10 mouse cellular contexts compared by ENCODE assay signal in genomic region chr10:62883933-62884372, GRCm38 (mm10). TPM values are rescaled to one million over a fixed set of nuclear protein-coding genes. Genes with fewer than 3 reads are reported as not detected.
DNase-seq lines count a peak whose midpoint lies in the region; ATAC-seq and TF ChIP-seq lines count a peak whose summit lies in the region.
"Had no signal": no experiment of that assay in that cellular context is flagged by ENCODE, and none has a peak within 500 bp of the region (broad histone marks: within the 10 kb centered on the region; RNA-seq: fewer than 3 reads in every experiment).

No protein-coding gene starts in this region.

- H3K4me2 ChIP-seq in intestine, postnatal 0 days (replicated peaks; ENCODE audit: low read depth) = no peak overlapping the region
- H3K4me2 ChIP-seq in intestine, embryonic 15.5 days (replicated peaks) = no peak overlapping the region
- H3K4me2 ChIP-seq in hindbrain, embryonic 15.5 days = 0 out of 2 replicates have a peak overlapping the region, but pooled peaks have one; percentile 13

- WGBS in intestine, postnatal 0 days = 36% methylated on average over 9 of the region's 9 CpGs
- 30% methylated on average over 9 of the region's 9 CpGs for WGBS in intestine, embryonic 15.5 days
- 8% methylated on average over 9 of the region's 9 CpGs for WGBS in hindbrain, embryonic 15.5 days
- 41% methylated on average over 9 of the region's 9 CpGs for WGBS in cerebellum, adult 2 months

- no peak overlapping the region for H3K4me3 ChIP-seq in intestine, postnatal 0 days (ENCODE audit: low read depth, low read length)
- no peak overlapping the region for H3K4me3 ChIP-seq in intestine, embryonic 15.5 days (replicated peaks)
- H3K4me3 ChIP-seq in E14TG2a.4 (replicated peaks; ENCODE audit: low read length) = peak overlapping the region; percentile 95
- no peak overlapping the region for H3K4me3 ChIP-seq in hindbrain, embryonic 15.5 days
- H3K4me3 ChIP-seq in cerebellum, adult 2 months (replicated peaks; ENCODE audit: insufficient read depth, low read depth, low read length) = no peak overlapping the region

- intact Hi-C loops in left cerebral cortex, postnatal 36 days (cut with DNase I) = no loop called here

- H3K36me3 ChIP-seq in intestine, postnatal 0 days (ENCODE audit: control insufficient read depth, insufficient read depth) = no peaks in the 10 kb centered on the region
- 0 out of 2 replicates have a peak, but pooled peaks cover 6% of the 10 kb centered on the region for H3K36me3 ChIP-seq in intestine, embryonic 15.5 days
- peaks cover 91% of the 10 kb centered on the region for H3K36me3 ChIP-seq in E14TG2a.4 (ENCODE audit: insufficient read depth, low read length)
- no peaks in the 10 kb centered on the region for H3K36me3 ChIP-seq in hindbrain, embryonic 15.5 days

- peaks cover 7% of the 10 kb centered on the region; the same call in 1 of the 2 replicates for H3K27me3 ChIP-seq in intestine, postnatal 0 days (replicated peaks; ENCODE audit: control insufficient read depth, insufficient read depth, low read length)
- H3K27me3 ChIP-seq in intestine, embryonic 15.5 days (replicated peaks) = no peaks in the 10 kb centered on the region
- no peaks in the 10 kb centered on the region for H3K27me3 ChIP-seq in E14TG2a.4 (ENCODE audit: insufficient read depth, low read length)
- peaks cover 12% of the 10 kb centered on the region; the same call in 1 of the 2 replicates for H3K27me3 ChIP-seq in hindbrain, embryonic 15.5 days
- H3K27me3 ChIP-seq in cerebellum, adult 2 months (ENCODE audit: control insufficient read depth, insufficient read depth, low read length) = no peaks in the 10 kb centered on the region

- no peak for TF ChIP-seq POLR2A in cerebellum, adult 2 months (IDR thresholded peaks at IDR 0.05; ENCODE audit: borderline replicate concordance, insufficient read depth, low read length)

- no peaks in the 10 kb centered on the region for H3K9me3 ChIP-seq in intestine, postnatal 0 days (ENCODE audit: control insufficient read depth)
- H3K9me3 ChIP-seq in intestine, embryonic 15.5 days = no peaks in the 10 kb centered on the region
- H3K9me3 ChIP-seq in E14TG2a.4 (ENCODE audit: low read length) = no peaks in the 10 kb centered on the region
- no peaks in the 10 kb centered on the region for H3K9me3 ChIP-seq in hindbrain, embryonic 15.5 days

- H3K9ac ChIP-seq in intestine, postnatal 0 days (ENCODE audit: low read depth, low read length) = no peak overlapping the region
- no peak overlapping the region for H3K9ac ChIP-seq in intestine, embryonic 15.5 days
- H3K9ac ChIP-seq in hindbrain, embryonic 15.5 days = no peak overlapping the region

- H3K4me1 ChIP-seq in intestine, postnatal 0 days (replicated peaks; ENCODE audit: control insufficient read depth, insufficient read depth, low read length) = peaks cover 3% of the 10 kb centered on the region; the same call in 1 of the 2 replicates
- H3K4me1 ChIP-seq in intestine, embryonic 15.5 days (replicated peaks) = 0 out of 2 replicates have a peak, but pooled peaks cover 2% of the 10 kb centered on the region
- H3K4me1 ChIP-seq in E14TG2a.4 (replicated peaks; ENCODE audit: low read depth, low read length) = peaks cover 61% of the 10 kb centered on the region
- peaks cover 25% of the 10 kb centered on the region for H3K4me1 ChIP-seq in hindbrain, embryonic 15.5 days (replicated peaks)
- no peaks in the 10 kb centered on the region for H3K4me1 ChIP-seq in cerebellum, adult 2 months (ENCODE audit: control insufficient read depth, insufficient read depth, low read length)

- peak; percentile 32 for TF ChIP-seq CTCF in intestine, postnatal 0 days (IDR thresholded peaks at IDR 0.05; ENCODE audit: low read depth)
- no peak for TF ChIP-seq CTCF in E14TG2a.4 (conservative IDR thresholded peaks at IDR 0.05; ENCODE audit: low read length)
- TF ChIP-seq CTCF in cerebellum, adult 2 months (IDR thresholded peaks at IDR 0.05; ENCODE audit: borderline replicate concordance, insufficient read depth, low read depth, low read length) = no peak

- DNase-seq in A20 (ENCODE audit: low read depth, low spot score) = peak; percentile 80
- no peak for DNase-seq in cerebellum, adult 2 months
- no peak for DNase-seq in left cerebral cortex, postnatal 36 days (ENCODE audit: low spot score in 2 of 2)
- no peak for DNase-seq in c-Kit-positive CD71-positive TER-119-positive erythroid progenitor cells, embryonic 14.5 days (ENCODE audit: low spot score)
- DNase-seq: cerebellum, adult 11 months; lung, postnatal 10 days had no signal

- no peak for ATAC-seq in intestine, postnatal 0 days
- ATAC-seq in intestine, embryonic 15.5 days = no peak
- no peak for ATAC-seq in hindbrain, embryonic 15.5 days (ENCODE audit: low FRiP score, low read depth)

- H3K27ac ChIP-seq in intestine, postnatal 0 days (ENCODE audit: low read depth, low read length) = no peak overlapping the region
- no peak overlapping the region; the same call in 1 of the 2 replicates for H3K27ac ChIP-seq in intestine, embryonic 15.5 days
- H3K27ac ChIP-seq in hindbrain, embryonic 15.5 days (replicated peaks) = no peak overlapping the region
- H3K27ac ChIP-seq in cerebellum, adult 2 months (ENCODE audit: insufficient read depth, low read length) = no peak overlapping the region

RNA-seq across cellular contexts. Expression of gene Tet1, which starts 24.8 kb away (rescaled TPM):
- 3.0 and 5.2 TPM in 2 replicates for polyA plus RNA-seq in intestine, postnatal 0 days (2015; fragmentation: Nextera tagmentation; extraction: Ambion mirVana)
- polyA plus RNA-seq in intestine, embryonic 15.5 days (2015; fragmentation: Nextera tagmentation; extraction: Ambion mirVana) = 14.4 and 18.3 TPM in 2 replicates
- polyA plus RNA-seq in hindbrain, embryonic 15.5 days (2015; fragmentation: Nextera tagmentation; extraction: Ambion mirVana) = 35.1 and 37.7 TPM in 2 replicates
- 6.5 and 7.4 TPM in 2 replicates for polyA plus RNA-seq in cerebellum, adult 2 months (2012; rRNA removed)
- 10 to 100 TPM; 20.4 to 22.1 TPM for total RNA-seq in left cerebral cortex, postnatal 36 days (2021)

RNA-seq across cellular contexts. Expression of gene Slc25a16, which starts 36.5 kb away (rescaled TPM):
- 14.6 and 16.3 TPM in 2 replicates for polyA plus RNA-seq in intestine, postnatal 0 days (2015; fragmentation: Nextera tagmentation; extraction: Ambion mirVana)
- 12.5 and 13.4 TPM in 2 replicates for polyA plus RNA-seq in intestine, embryonic 15.5 days (2015; fragmentation: Nextera tagmentation; extraction: Ambion mirVana)
- polyA plus RNA-seq in hindbrain, embryonic 15.5 days (2015; fragmentation: Nextera tagmentation; extraction: Ambion mirVana) = 13.7 and 16.1 TPM in 2 replicates
- 27.0 and 28.4 TPM in 2 replicates for polyA plus RNA-seq in cerebellum, adult 2 months (2012; rRNA removed)
- 10 to 100 TPM; 35.4 to 45.1 TPM for total RNA-seq in left cerebral cortex, postnatal 36 days (2021)
